Mouse (Mus musculus) small intestine, adult 2 months (tissue): ENCODE results near the gene Vstm2l.

Source experiments
- CTCF ChIP-seq: fragments of 200-500 bp; IDR thresholded peaks from 2 replicates; pipeline ENCODE4 v1.5.1; 2012; ENCODE audit warnings: low read depth, mild to moderate bottlenecking, control low read depth, inconsistent platforms, low read length, moderate library complexity, mixed read lengths; ENCODE audit not compliant: insufficient replicate concordance, insufficient read length; ENCODE audit errors: extremely low read depth
- POLR2A ChIP-seq: fragments of 200-500 bp; IDR thresholded peaks from 2 replicates; pipeline ENCODE4 v1.6.1; 2012; ENCODE audit warnings: low read depth, mild to moderate bottlenecking, control low read depth, inconsistent platforms, low read length, moderate library complexity

- TF ChIP-seq POLR2A (no peak), CTCF (no peak)
Measured at GRCm38 (mm10) chr2:157967856-157968255, 53.4 kb downstream of the Vstm2l start.
